Mouse (Mus musculus) ES-Bruce4 (cell line): ENCODE results near the gene Hbp1. TPM values are rescaled to one million over a fixed set of nuclear protein-coding genes. Genes with fewer than 3 reads are reported as not detected.

ENCODE experiments used
- H3K27ac ChIP-seq: 2 replicates; pipeline ENCODE4 v1.5.1; 2012; ENCODE audit warnings: low read length, inconsistent platforms; ENCODE audit not compliant: insufficient read depth
- H3K27me3 ChIP-seq: 2 replicates; pipeline ENCODE4 v1.6.1; 2012; ENCODE audit warnings: mild to moderate bottlenecking, low read length, inconsistent platforms; ENCODE audit not compliant: control insufficient read depth, poor library complexity, insufficient read depth, severe bottlenecking
- H3K36me3 ChIP-seq: 2 replicates; pipeline ENCODE4 v1.6.1; 2012; ENCODE audit warnings: inconsistent platforms, mild to moderate bottlenecking, low read length, moderate library complexity; ENCODE audit not compliant: control insufficient read depth, poor library complexity, insufficient read depth, severe bottlenecking
- H3K4me1 ChIP-seq: one replicate; pipeline ENCODE4 v1.8.1; 2011; ENCODE audit warnings: low read length; ENCODE audit not compliant: control insufficient read depth, insufficient read depth
- H3K4me3 ChIP-seq: 2 replicates; pipeline ENCODE4 v1.5.1; 2011; ENCODE audit warnings: low read depth, mild to moderate bottlenecking, low read length
- H3K9ac ChIP-seq: 2 replicates; pipeline ENCODE4 v1.6.1; 2012; ENCODE audit warnings: low read depth, mild to moderate bottlenecking, inconsistent platforms; ENCODE audit not compliant: poor library complexity, severe bottlenecking
- H3K9me3 ChIP-seq: replicated peaks from 2 replicates; pipeline ENCODE4 v1.6.1; 2012; ENCODE audit warnings: mild to moderate bottlenecking, low read length, inconsistent platforms; ENCODE audit not compliant: control insufficient read depth, poor library complexity, insufficient read depth, severe bottlenecking
- CTCF ChIP-seq: IDR thresholded peaks from one replicate; pipeline ENCODE4 v1.8.1; 2011; ENCODE audit warnings: low read depth, low read length
- EP300 ChIP-seq: IDR thresholded peaks from 2 replicates; pipeline ENCODE4 v1.6.1; 2011; ENCODE audit warnings: low read depth, low read length; ENCODE audit not compliant: insufficient read depth
- POLR2A ChIP-seq: IDR thresholded peaks from one replicate; pipeline ENCODE4 v1.8.1; 2011; ENCODE audit warnings: low read length; ENCODE audit not compliant: insufficient read depth
- polyA plus RNA-seq: library from polyadenylated mRNA; stranded (reverse); fragments of >200 nt; gene quantifications from 2 replicates; pipeline ENCODE4 v1.2.4, GENCODE M21; 2011; ENCODE audit warnings: low read depth; ENCODE audit not compliant: missing spikeins, insufficient read depth, insufficient read length

Hbp1 gene
- polyA plus RNA-seq, 1 experiment: 96.5 TPM

- TF ChIP-seq POLR2A (no peak), EP300 (no peak), CTCF (no peak)
- Histone ChIP-seq H3K9me3 (no peaks in the 10 kb centered on the region), H3K9ac (no peak overlapping the region), H3K27ac (no peak overlapping the region), H3K4me1 (no peaks in the 10 kb centered on the region), H3K36me3 (no peaks in the 10 kb centered on the region), H3K27me3 (no peaks in the 10 kb centered on the region), H3K4me3 (no peak overlapping the region)
These were observed 42.9 kb downstream of the Hbp1 start for GRCm38 (mm10) chr12:31907436-31907835.

DNA sequence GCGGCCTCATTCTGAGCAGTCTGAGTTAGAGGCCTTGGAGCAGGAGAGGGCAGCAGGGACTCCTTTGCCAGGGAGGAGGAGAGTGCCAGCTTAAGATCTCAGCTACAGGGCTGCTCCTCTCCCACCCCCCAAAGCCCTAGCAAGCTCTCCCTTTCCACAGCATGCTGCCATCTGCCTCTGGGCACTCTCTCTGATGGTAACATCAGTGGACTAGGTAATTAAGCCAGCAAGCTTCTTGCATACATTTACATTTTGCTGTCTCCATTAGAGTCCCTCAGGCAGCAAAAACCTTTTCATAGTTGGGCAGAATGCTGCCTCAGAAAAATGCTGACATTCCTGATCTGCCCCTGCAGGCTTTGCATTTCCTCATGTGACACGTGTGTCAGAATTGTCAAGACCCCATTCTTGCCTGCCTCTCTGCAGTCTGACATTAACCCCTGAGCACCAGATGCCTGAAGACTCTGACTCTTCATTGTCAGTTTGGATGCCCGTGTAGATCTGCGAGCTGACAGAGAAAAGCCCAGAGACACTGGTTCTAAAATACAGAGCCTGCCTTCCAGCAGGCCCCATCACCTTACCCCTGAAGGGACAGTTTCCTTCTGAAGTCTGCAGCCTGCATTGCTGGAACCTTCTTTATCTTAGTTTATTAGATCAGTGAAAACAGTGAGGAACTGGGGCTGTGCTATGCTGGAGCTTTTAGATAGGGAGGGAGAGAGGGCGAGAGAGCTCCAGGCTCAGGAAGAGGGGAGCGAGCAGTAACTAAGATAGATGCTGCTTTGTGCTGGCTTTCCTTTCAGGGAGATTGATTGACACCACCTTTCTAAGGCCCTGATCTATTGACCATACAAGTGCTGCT is 44.4 kb downstream of the Hbp1 start:
- TF ChIP-seq CTCF (no peak), EP300 (no peak), POLR2A (no peak)
- no peak overlapping the region for H3K9ac ChIP-seq
- H3K27ac ChIP-seq: no peak overlapping the region
- H3K36me3 ChIP-seq: no peaks in the 10 kb centered on the region
- no peaks in the 10 kb centered on the region for H3K27me3 ChIP-seq
- H3K9me3 ChIP-seq: no peaks in the 10 kb centered on the region
- no peak overlapping the region for H3K4me3 ChIP-seq
- no peaks in the 10 kb centered on the region for H3K4me1 ChIP-seq

DNA sequence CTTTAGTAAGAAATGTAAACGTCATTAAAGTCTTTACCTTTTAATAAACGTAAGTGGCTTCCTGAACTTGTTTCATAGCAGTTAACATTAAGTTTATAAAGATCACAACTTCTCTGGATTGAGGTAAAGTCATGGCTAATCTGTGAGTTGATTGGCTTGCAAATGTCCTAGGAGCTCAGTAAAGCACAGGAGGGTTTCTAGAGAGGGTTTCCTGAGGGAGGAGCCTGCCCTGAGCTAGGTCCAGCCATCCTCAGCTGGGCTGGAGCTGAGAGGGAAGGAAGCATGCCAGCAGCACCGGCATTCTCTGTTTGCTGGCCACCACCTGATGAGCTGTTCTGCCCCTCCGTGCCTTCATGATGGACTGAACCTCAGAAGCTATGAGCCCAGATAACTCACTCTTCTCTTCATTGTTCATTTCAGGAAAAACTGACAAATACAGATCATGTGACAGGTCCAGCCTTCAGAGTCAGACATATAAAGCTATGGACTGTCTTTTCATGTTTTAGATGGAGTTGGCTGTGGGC is 49.9 kb downstream of the Hbp1 start:
- Histone ChIP-seq H3K9ac (no peak overlapping the region), H3K9me3 (no peaks in the 10 kb centered on the region), H3K4me3 (no peak overlapping the region), H3K27ac (no peak overlapping the region), H3K36me3 (no peaks in the 10 kb centered on the region), H3K4me1 (peaks cover 3% of the 10 kb centered on the region), H3K27me3 (no peaks in the 10 kb centered on the region)
- TF ChIP-seq POLR2A (no peak), EP300 (no peak), CTCF (no peak)

- no peak for TF ChIP-seq EP300
- TF ChIP-seq CTCF: no peak
- no peak for TF ChIP-seq POLR2A
- Histone ChIP-seq H3K4me3 (no peak overlapping the region), H3K36me3 (no peaks in the 10 kb centered on the region)
These were observed 52.9 kb downstream of the Hbp1 start for GRCm38 (mm10) chr12:31897456-31897855.

DNA sequence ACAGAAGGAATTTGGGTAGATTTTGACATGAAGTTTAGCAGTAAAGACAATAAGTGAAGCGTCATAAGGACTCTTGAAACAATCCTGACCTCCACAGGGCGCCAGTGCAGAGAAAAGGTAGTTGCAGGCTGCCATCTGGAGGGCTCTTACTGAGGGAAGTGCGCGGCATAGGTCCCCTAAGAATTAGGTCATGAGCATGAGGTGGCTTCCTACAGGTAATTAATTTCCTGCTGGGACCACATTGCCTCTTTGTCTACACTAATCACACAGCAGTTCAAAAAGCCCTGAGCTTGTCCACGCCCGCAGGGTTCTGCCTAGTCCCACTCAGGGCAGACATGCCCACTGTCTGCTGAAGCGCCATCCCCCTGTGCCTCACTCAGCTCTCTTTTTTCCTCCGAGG is 53.3 kb downstream of the Hbp1 start:
- no peaks in the 10 kb centered on the region for H3K27me3 ChIP-seq
- H3K9ac ChIP-seq: no peak overlapping the region
- no peak overlapping the region; the same call in 1 of the 2 replicates for H3K27ac ChIP-seq
- TF ChIP-seq POLR2A (no peak), EP300 (no peak), CTCF (peak; percentile 38)
- H3K4me3 ChIP-seq: no peak overlapping the region
- H3K4me1 ChIP-seq: peaks cover 3% of the 10 kb centered on the region
- no peaks in the 10 kb centered on the region for H3K9me3 ChIP-seq
- H3K36me3 ChIP-seq: no peaks in the 10 kb centered on the region

More at GRCm38 (mm10) chr12:31897456-31897855, 52.9 kb downstream of the Hbp1 start:
- peaks cover 3% of the 10 kb centered on the region for H3K4me1 ChIP-seq
- H3K27ac ChIP-seq: no peak overlapping the region
- no peaks in the 10 kb centered on the region for H3K9me3 ChIP-seq
- no peaks in the 10 kb centered on the region for H3K27me3 ChIP-seq
- H3K9ac ChIP-seq: no peak overlapping the region

GRCm38 (mm10) chr12:31896295-31896694 is 54.0 kb downstream of the Hbp1 start:
- Histone ChIP-seq H3K36me3 (no peaks in the 10 kb centered on the region), H3K9ac (no peak overlapping the region), H3K9me3 (no peaks in the 10 kb centered on the region), H3K27ac (no peak overlapping the region), H3K4me3 (no peak overlapping the region), H3K27me3 (no peaks in the 10 kb centered on the region), H3K4me1 (peaks cover 3% of the 10 kb centered on the region)
- TF ChIP-seq EP300 (no peak), POLR2A (no peak), CTCF (no peak)
